Mouse (Mus musculus) heart, adult 2 months (tissue): Measurements from ENCODE around the gene Prkcq. TPM values are rescaled to one million over a fixed set of nuclear protein-coding genes. Genes with fewer than 3 reads are reported as not detected.
A peak's percentile ranks its signal among the peaks of the same experiment; 100 is the strongest.

Experiments used
- DNase-seq, 2 experiments: peaks; one replicate each; pipeline ENCODE4 v3.0.0; 2021
- H3K27ac ChIP-seq: fragments of 200-600 bp; 2 replicates; pipeline ENCODE4 v1.8.1; 2022
- H3K27me3 ChIP-seq: fragments of 200-500 bp; 2 replicates; pipeline ENCODE4 v1.6.1; 2012; ENCODE audit warnings: mild to moderate bottlenecking, low read length, inconsistent platforms, mixed read lengths; ENCODE audit not compliant: control insufficient read depth, insufficient read depth
- H3K36me3 ChIP-seq: fragments of 200-500 bp; 2 replicates; pipeline ENCODE4 v1.6.1; 2012; ENCODE audit warnings: low read length, inconsistent platforms; ENCODE audit not compliant: control insufficient read depth, insufficient read depth
- H3K4me1 ChIP-seq: fragments of 200-500 bp; 2 replicates; pipeline ENCODE4 v1.6.1; 2011; ENCODE audit warnings: low read length; ENCODE audit not compliant: control insufficient read depth, insufficient read depth
- H3K4me3 ChIP-seq: fragments of 200-600 bp; 2 replicates; pipeline ENCODE4 v1.8.1; 2022
- H3K79me2 ChIP-seq: fragments of 200-500 bp; replicated peaks from 2 replicates; pipeline ENCODE4 v1.6.1; 2012; ENCODE audit warnings: mild to moderate bottlenecking, inconsistent platforms, low read length, moderate library complexity, mixed read lengths; ENCODE audit not compliant: control insufficient read depth, insufficient read depth
- H3K9ac ChIP-seq: fragments of 200-500 bp; 2 replicates; pipeline ENCODE4 v1.6.1; 2012; ENCODE audit warnings: low read depth, mild to moderate bottlenecking, control low read depth, inconsistent platforms, low read length, mixed read lengths
- CTCF ChIP-seq: fragments of 200-600 bp; IDR thresholded peaks from 2 replicates; pipeline ENCODE4 v1.8.1; 2022; ENCODE audit warnings: antibody characterized with exemption, mild to moderate bottlenecking, moderate library complexity
- EP300 ChIP-seq: fragments of 200-500 bp; IDR thresholded peaks from 2 replicates; pipeline ENCODE4 v1.6.1; 2011; ENCODE audit warnings: low read depth, low read length, control low read depth; ENCODE audit not compliant: insufficient read depth
- POLR2A ChIP-seq: fragments of 200-500 bp; IDR thresholded peaks from 2 replicates; pipeline ENCODE4 v1.6.1; 2011; ENCODE audit warnings: mild to moderate bottlenecking, low read depth, low read length, control low read depth; ENCODE audit not compliant: insufficient read depth
- WGBS: fragments of 180-500 bp; shearing (Covaris S2); methylation state at CpG from one replicate; pipeline ENCODE4 v1.1.7; 2018; 5-methylcytosine and 5-hydroxymethylcytosine counted together
- intact Hi-C: fragments of 180-260 bp; cut with DNase I; formaldehyde crosslinking; loops from one replicate; pipeline ENCODE4 v1.15.1; 2025
- polyA plus RNA-seq: library from polyadenylated mRNA; depleted of rRNA; stranded (reverse); fragments of >200 nt; gene quantifications from 2 replicates; pipeline ENCODE4 v1.2.3, GENCODE M21; 2012
- total RNA-seq, 2 experiments: library from RNA; stranded (reverse); gene quantifications; 2 replicates each; pipeline ENCODE4 v1.2.3; 2021

Prkcq gene
- total and polyA plus RNA-seq, 3 experiments = 1.1 to 3.3 (median 2.6) TPM

DNA sequence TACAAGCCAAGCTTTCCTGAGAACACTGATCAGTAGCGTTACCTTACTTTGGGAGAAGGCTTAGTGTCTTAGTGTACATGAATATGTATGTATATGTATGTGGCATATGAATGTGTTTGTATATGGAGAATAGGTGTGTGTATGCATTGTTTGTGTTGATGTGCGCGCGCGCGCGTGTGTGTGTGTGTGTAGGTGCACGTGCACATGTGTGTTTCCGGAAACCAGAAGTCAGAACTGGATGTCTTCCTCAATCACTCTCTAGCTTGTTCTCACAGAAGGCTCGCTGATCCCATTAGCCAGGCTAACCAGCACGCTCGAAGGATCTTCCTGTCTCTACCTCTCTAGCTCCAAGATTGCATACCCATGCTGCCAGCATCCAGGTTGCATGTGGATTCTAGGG lies 6.0 kb downstream of the Prkcq start:
- H3K9ac ChIP-seq = no peak overlapping the region
- no peaks in the 10 kb centered on the region for H3K36me3 ChIP-seq
- H3K27ac ChIP-seq = no peak overlapping the region
- intact Hi-C loops = no loop called here
- WGBS = 93% methylated on average over 12 of the region's 12 CpGs
- H3K79me2 ChIP-seq = no peaks in the 10 kb centered on the region
- H3K27me3 ChIP-seq = no peaks in the 10 kb centered on the region
- no peaks in the 10 kb centered on the region for H3K4me1 ChIP-seq
- H3K4me3 ChIP-seq = no peak overlapping the region
- DNase-seq = no peak
- TF ChIP-seq CTCF = no peak
- TF ChIP-seq POLR2A = no peak

- Histone ChIP-seq H3K79me2 (no peaks in the 10 kb centered on the region), H3K4me3 (no peak overlapping the region), H3K36me3 (no peaks in the 10 kb centered on the region), H3K27me3 (no peaks in the 10 kb centered on the region), H3K27ac (no peak overlapping the region), H3K4me1 (no peaks in the 10 kb centered on the region), H3K9ac (no peak overlapping the region)
- WGBS = 70% methylated on average over 4 of the region's 4 CpGs
- TF ChIP-seq CTCF (no peak), POLR2A (no peak), EP300 (no peak)
- no peak for DNase-seq
- intact Hi-C loops = no loop called here
Observed at GRCm38 (mm10) chr2:11181510-11181909, 9.6 kb downstream of the Prkcq start.

DNA sequence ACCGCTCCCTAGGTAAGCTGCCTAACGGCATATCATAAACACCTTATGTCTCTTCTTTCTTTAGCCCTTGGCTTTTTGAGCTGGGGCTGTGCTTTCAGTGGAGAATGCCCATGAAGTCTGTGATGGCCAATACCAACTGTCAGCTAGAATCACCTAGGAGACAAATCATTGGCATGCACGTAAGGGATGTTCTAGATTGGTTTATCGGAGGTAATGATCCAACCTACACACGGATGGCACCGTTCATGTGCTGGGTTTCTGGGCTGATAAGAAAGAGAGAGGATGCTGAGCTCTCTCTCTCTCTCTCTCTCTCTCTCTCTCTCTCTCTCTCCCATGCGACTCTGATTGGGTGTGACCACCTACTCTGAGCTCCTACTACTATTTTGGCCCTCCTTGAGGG lies 10.2 kb downstream of the Prkcq start:
- intact Hi-C loops = no loop called here
- DNase-seq = no peak
- WGBS = 88% methylated on average over 7 of the region's 7 CpGs
- no peak overlapping the region for H3K27ac ChIP-seq
- H3K79me2 ChIP-seq = no peaks in the 10 kb centered on the region
- TF ChIP-seq CTCF (no peak), POLR2A (no peak), EP300 (no peak)
- no peaks in the 10 kb centered on the region for H3K27me3 ChIP-seq
- H3K4me3 ChIP-seq = no peak overlapping the region
- H3K36me3 ChIP-seq = no peaks in the 10 kb centered on the region
- H3K9ac ChIP-seq = no peak overlapping the region
- H3K4me1 ChIP-seq = no peaks in the 10 kb centered on the region

- H3K9ac ChIP-seq = no peak overlapping the region
- no peaks in the 10 kb centered on the region for H3K79me2 ChIP-seq
- no peaks in the 10 kb centered on the region; the same call in 1 of the 2 replicates for H3K4me1 ChIP-seq
- H3K27ac ChIP-seq = no peak overlapping the region
- TF ChIP-seq POLR2A = no peak
- TF ChIP-seq CTCF = no peak
- TF ChIP-seq EP300 = no peak
- no peak for DNase-seq
- H3K27me3 ChIP-seq = no peaks in the 10 kb centered on the region
- no peaks in the 10 kb centered on the region for H3K36me3 ChIP-seq
- no peak overlapping the region for H3K4me3 ChIP-seq
- WGBS = 69% methylated on average over 5 of the region's 5 CpGs
- intact Hi-C loops = no loop called here
Observed at GRCm38 (mm10) chr2:11183991-11184390, 12.1 kb downstream of the Prkcq start.

DNA sequence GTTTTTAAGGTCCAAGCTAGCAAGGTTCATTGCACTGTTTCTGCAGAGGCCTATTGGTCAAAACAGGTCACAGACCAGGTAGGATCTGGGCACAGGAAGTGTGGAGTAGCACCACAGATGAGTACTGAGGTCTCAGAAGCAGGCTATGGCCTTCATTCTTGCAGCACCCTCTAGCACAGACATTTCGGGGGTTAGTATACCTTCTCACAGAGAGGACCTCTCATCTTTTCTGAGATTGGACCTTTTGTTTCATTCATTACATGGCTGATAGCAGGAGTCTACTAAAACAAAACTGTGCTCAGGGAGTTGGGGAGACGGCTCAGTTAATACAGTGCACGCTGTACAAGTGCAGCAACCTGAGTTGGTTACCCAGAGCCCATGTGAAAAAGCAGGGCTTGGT lies 14.7 kb downstream of the Prkcq start:
- Histone ChIP-seq H3K27ac (no peak overlapping the region), H3K4me1 (no peaks in the 10 kb centered on the region; the same call in 1 of the 2 replicates), H3K36me3 (no peaks in the 10 kb centered on the region), H3K4me3 (no peak overlapping the region), H3K9ac (no peak overlapping the region), H3K79me2 (no peaks in the 10 kb centered on the region), H3K27me3 (no peaks in the 10 kb centered on the region)
- 87% methylated on average over 3 of the region's 3 CpGs for WGBS
- no peak for DNase-seq
- intact Hi-C loops = no loop called here
- TF ChIP-seq CTCF (no peak), EP300 (no peak), POLR2A (no peak)

- Histone ChIP-seq H3K9ac (no peak overlapping the region), H3K4me3 (no peak overlapping the region), H3K79me2 (no peaks in the 10 kb centered on the region), H3K27me3 (no peaks in the 10 kb centered on the region), H3K4me1 (no peaks in the 10 kb centered on the region; the same call in 1 of the 2 replicates), H3K27ac (no peak overlapping the region), H3K36me3 (no peaks in the 10 kb centered on the region)
- intact Hi-C loops = no loop called here
- TF ChIP-seq CTCF = no peak
- no peak for TF ChIP-seq POLR2A
- no peak for TF ChIP-seq EP300
- peak in 1 of 2 experiments; percentile 17 for DNase-seq
- 21% methylated on average over 2 of the region's 2 CpGs for WGBS
Observed at GRCm38 (mm10) chr2:11187166-11187565, 15.3 kb downstream of the Prkcq start.

DNA sequence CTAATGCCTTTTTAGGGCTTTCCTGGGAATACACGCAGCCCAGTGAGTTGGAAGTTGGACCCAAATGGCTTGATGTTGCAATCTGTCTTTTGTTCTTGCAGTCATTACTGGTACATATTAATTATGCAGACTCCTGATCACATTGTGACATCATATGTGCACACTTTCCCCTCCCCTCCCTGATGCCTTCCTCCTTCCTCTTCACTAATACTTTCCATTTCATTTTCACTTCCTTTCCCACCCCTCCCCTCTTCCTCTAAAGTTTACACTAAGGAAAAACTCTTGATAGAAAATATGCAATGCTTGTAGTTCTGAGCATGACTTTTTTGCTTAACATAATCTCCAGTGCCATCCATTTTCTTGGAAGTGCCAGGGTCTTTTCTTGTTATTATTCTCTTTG lies 16.4 kb downstream of the Prkcq start:
- Histone ChIP-seq H3K4me3 (no peak overlapping the region), H3K36me3 (no peaks in the 10 kb centered on the region), H3K4me1 (no peaks in the 10 kb centered on the region; the same call in 1 of the 2 replicates), H3K27me3 (no peaks in the 10 kb centered on the region), H3K79me2 (no peaks in the 10 kb centered on the region), H3K9ac (no peak overlapping the region), H3K27ac (no peak overlapping the region)
- 69% methylated on average over 1 of the region's 1 CpGs for WGBS
- TF ChIP-seq CTCF (no peak), EP300 (no peak), POLR2A (no peak)
- intact Hi-C loops = no loop called here
- no peak for DNase-seq
